Mouse (Mus musculus) kidney, postnatal 10 days (tissue): ENCODE results near the gene Vwa1.

ENCODE experiments used
- DNase-seq: peaks from one replicate; pipeline ENCODE4 v3.0.0; 2021; ENCODE audit warnings: mixed read lengths

Vwa1 gene

GRCm38 (mm10) chr4:155779498-155779897, 5.0 kb upstream of the Vwa1 start:
- DNase-seq = no peak

- DNase-seq = peak; percentile 37
Measured at GRCm38 (mm10) chr4:155777816-155778215, 3.3 kb upstream of the Vwa1 start.

GRCm38 (mm10) chr4:155776704-155777335, 2.3 kb upstream of the Vwa1 start:
- DNase-seq = peak; percentile 46

- DNase-seq = peak; percentile 74
Measured at GRCm38 (mm10) chr4:155775855-155776254, 1.4 kb upstream of the Vwa1 start.

- peak; percentile 82 for DNase-seq
Measured at GRCm38 (mm10) chr4:155774971-155775740, 658 bp upstream of the Vwa1 start.

GRCm38 (mm10) chr4:155773335-155774078, 991 bp downstream of the Vwa1 start:
- DNase-seq = no peak

GRCm38 (mm10) chr4:155772786-155773185, 1.7 kb downstream of the Vwa1 start:
- DNase-seq = no peak

- DNase-seq = peak; percentile 28
Measured at GRCm38 (mm10) chr4:155771706-155772105, 2.8 kb downstream of the Vwa1 start.

- no peak for DNase-seq
Measured at GRCm38 (mm10) chr4:155770626-155771025, 3.9 kb downstream of the Vwa1 start.

- DNase-seq = peak; percentile 96
Measured at GRCm38 (mm10) chr4:155769880-155770512, 4.5 kb downstream of the Vwa1 start.

GRCm38 (mm10) chr4:155769496-155769879, 5.0 kb downstream of the Vwa1 start:
- DNase-seq = no peak

- DNase-seq = no peak
Measured at GRCm38 (mm10) chr4:155762357-155762756, 12.1 kb downstream of the Vwa1 start.

GRCm38 (mm10) chr4:155761356-155762099, 13.0 kb downstream of the Vwa1 start:
- DNase-seq = peak; percentile 33

GRCm38 (mm10) chr4:155760613-155761355, 13.7 kb downstream of the Vwa1 start, which contains the start of gene Atad3a:
Atad3a (minus strand) TSS chr4:155761093.
- DNase-seq = peak; percentile 97

- peak; percentile 44 for DNase-seq
Measured at GRCm38 (mm10) chr4:155759862-155760612, 14.5 kb downstream of the Vwa1 start.

- no peak for DNase-seq
Measured at GRCm38 (mm10) chr4:155757011-155757410, 17.5 kb downstream of the Vwa1 start.

GRCm38 (mm10) chr4:155746575-155747490, 27.7 kb downstream of the Vwa1 start:
- no peak for DNase-seq

GRCm38 (mm10) chr4:155746036-155746548, 28.4 kb downstream of the Vwa1 start:
- no peak for DNase-seq

GRCm38 (mm10) chr4:155745136-155745535, 29.4 kb downstream of the Vwa1 start:
- DNase-seq = no peak
